Mouse (Mus musculus) G1E (cell line): ENCODE measurements around the gene Kdsr.

ENCODE experiments used
- CTCF ChIP-seq: IDR thresholded peaks from 2 replicates; pipeline ENCODE4 v1.5.1; 2012; ENCODE audit warnings: low read depth, low read length, inconsistent platforms, mixed read lengths
- GATA1 ChIP-seq: IDR thresholded peaks from 2 replicates; pipeline ENCODE4 v1.6.1; 2012; ENCODE audit warnings: borderline replicate concordance, low read length, inconsistent platforms, mixed read lengths
- TAL1 ChIP-seq: conservative IDR thresholded peaks from 2 replicates; pipeline ENCODE4 v1.6.1; 2012; ENCODE audit warnings: low read depth, low read length, inconsistent platforms, mixed read lengths

GRCm38 (mm10) chr1:106695649-106696048 lies 63.9 kb downstream of the Kdsr start:
- TF ChIP-seq GATA1, result no peak
- no peak for TF ChIP-seq CTCF
- no peak for TF ChIP-seq TAL1
